Mouse (Mus musculus) embryonic facial prominence, embryonic 11.5 days (tissue): ENCODE results near the gene Abcg1. TPM values are rescaled to one million over a fixed set of nuclear protein-coding genes. Genes with fewer than 3 reads are reported as not detected.

Experiments used
- ATAC-seq: fragments of 200-750 bp; cut with Nextera tagmentation; replicated peaks from 2 replicates; pipeline ENCODE4 v1.8.0; 2017; ENCODE audit warnings: low read depth; ENCODE audit not compliant: insufficient number of reproducible peaks, low FRiP score, low TSS enrichment
- DNase-seq: peaks from one replicate; pipeline ENCODE4 v3.0.0-alpha.2; 2015; ENCODE audit warnings: low spot score
- H3K27ac ChIP-seq: fragments of 300-500 bp; sonication (generic); replicated peaks from 2 replicates; pipeline ENCODE4 v1.5.1; 2014; ENCODE audit warnings: mild to moderate bottlenecking, low read depth, low read length, control low read depth
- H3K27me3 ChIP-seq: fragments of 300-500 bp; sonication (generic); 2 replicates; pipeline ENCODE4 v1.6.1; 2014; ENCODE audit warnings: mild to moderate bottlenecking, low read length, moderate library complexity, mixed read lengths; ENCODE audit not compliant: control insufficient read depth, insufficient read depth
- H3K36me3 ChIP-seq: fragments of 300-500 bp; sonication (generic); replicated peaks from 2 replicates; pipeline ENCODE4 v1.6.1; 2014; ENCODE audit warnings: low read depth, mild to moderate bottlenecking, low read length, moderate library complexity, mixed read lengths; ENCODE audit not compliant: control insufficient read depth, insufficient read depth
- H3K4me1 ChIP-seq: fragments of 300-500 bp; sonication (generic); 2 replicates; pipeline ENCODE4 v1.6.1; 2014; ENCODE audit warnings: low read length, mixed read lengths; ENCODE audit not compliant: control insufficient read depth, insufficient read depth
- H3K4me2 ChIP-seq: fragments of 300-500 bp; sonication (generic); 2 replicates; pipeline ENCODE4 v1.6.1; 2014; ENCODE audit warnings: low read depth, mild to moderate bottlenecking, control low read depth, low read length, moderate library complexity
- H3K4me3 ChIP-seq: fragments of 300-500 bp; sonication (generic); 2 replicates; pipeline ENCODE4 v1.5.1; 2014; ENCODE audit warnings: low read depth, low read length, control low read depth
- H3K9ac ChIP-seq: fragments of 300-500 bp; sonication (generic); replicated peaks from 2 replicates; pipeline ENCODE4 v1.6.1; 2014; ENCODE audit warnings: mild to moderate bottlenecking, control low read depth, low read length
- H3K9me3 ChIP-seq: fragments of 300-500 bp; sonication (generic); replicated peaks from 2 replicates; pipeline ENCODE4 v1.6.1; 2016; ENCODE audit warnings: mild to moderate bottlenecking, low read length, inconsistent platforms, mixed read lengths; ENCODE audit not compliant: control insufficient read depth
- whole genome bisulfite sequencing: fragments of 180-500 bp; shearing (Covaris S2); extraction: QIAGEN DNeasy Blood & Tissue Kit; methylation state at CpG from one replicate; pipeline ENCODE4 v1.1.7; 2014; 5-methylcytosine and 5-hydroxymethylcytosine counted together
- polyA plus RNA-seq: library from polyadenylated mRNA; unstranded; fragments of >200 nt; fragmentation: Nextera tagmentation; extraction: Ambion mirVana; gene quantifications from 2 replicates; pipeline ENCODE4 v1.2.1, GENCODE M21; 2014

Abcg1 gene
- polyA plus RNA-seq, 1 experiment from 2014 or later: 11.7 TPM

GRCm38 (mm10) chr17:31088711-31089110, 31.2 kb downstream of the Abcg1 start:
- no peak for DNase-seq
- Histone ChIP-seq H3K27me3 (no peaks in the 10 kb centered on the region), H3K9ac (no peak overlapping the region), H3K4me1 (no peaks in the 10 kb centered on the region), H3K9me3 (no peaks in the 10 kb centered on the region), H3K27ac (no peak overlapping the region), H3K4me2 (no peak overlapping the region), H3K36me3 (no peaks in the 10 kb centered on the region), H3K4me3 (no peak overlapping the region)
- 0 out of 2 replicates have a peak, but pooled peaks have one; percentile 16 for ATAC-seq
- WGBS: 35% methylated on average over 5 of the region's 5 CpGs

- H3K4me2 ChIP-seq: no peak overlapping the region
- no peaks in the 10 kb centered on the region for H3K9me3 ChIP-seq
- ATAC-seq (no peak), DNase-seq (no peak)
- no peaks in the 10 kb centered on the region for H3K4me1 ChIP-seq
- H3K36me3 ChIP-seq: no peaks in the 10 kb centered on the region
- no peak overlapping the region for H3K4me3 ChIP-seq
- 77% methylated on average over 8 of the region's 8 CpGs for WGBS
- no peak overlapping the region for H3K9ac ChIP-seq
- no peaks in the 10 kb centered on the region for H3K27me3 ChIP-seq
- no peak overlapping the region for H3K27ac ChIP-seq
These were observed 32.4 kb downstream of the Abcg1 start for GRCm38 (mm10) chr17:31089848-31090247.

- H3K27me3 ChIP-seq: no peaks in the 10 kb centered on the region
- H3K4me2 ChIP-seq: no peak overlapping the region
- no peak for ATAC-seq
- no peak overlapping the region for H3K4me3 ChIP-seq
- no peak overlapping the region for H3K9ac ChIP-seq
- H3K4me1 ChIP-seq: no peaks in the 10 kb centered on the region
- H3K27ac ChIP-seq: 0 out of 2 replicates have a peak overlapping the region, but pooled peaks have one; percentile 4
- H3K9me3 ChIP-seq: no peaks in the 10 kb centered on the region
- DNase-seq: no peak
- 58% methylated on average over 13 of the region's 13 CpGs for WGBS
- no peaks in the 10 kb centered on the region for H3K36me3 ChIP-seq
These were observed 33.7 kb downstream of the Abcg1 start for GRCm38 (mm10) chr17:31091023-31091735.

GRCm38 (mm10) chr17:31094781-31095180, 37.3 kb downstream of the Abcg1 start:
- no peak overlapping the region for H3K4me2 ChIP-seq
- H3K36me3 ChIP-seq: no peaks in the 10 kb centered on the region
- H3K27ac ChIP-seq: no peak overlapping the region
- 58% methylated on average over 5 of the region's 5 CpGs for WGBS
- H3K9ac ChIP-seq: no peak overlapping the region
- no peaks in the 10 kb centered on the region for H3K9me3 ChIP-seq
- ATAC-seq (no peak), DNase-seq (no peak)
- no peak overlapping the region for H3K4me3 ChIP-seq
- no peaks in the 10 kb centered on the region for H3K4me1 ChIP-seq
- no peaks in the 10 kb centered on the region for H3K27me3 ChIP-seq

GRCm38 (mm10) chr17:31095570-31095969, 38.1 kb downstream of the Abcg1 start:
- no peaks in the 10 kb centered on the region for H3K36me3 ChIP-seq
- H3K4me1 ChIP-seq: no peaks in the 10 kb centered on the region
- no peaks in the 10 kb centered on the region for H3K27me3 ChIP-seq
- no peak overlapping the region for H3K4me3 ChIP-seq
- ATAC-seq (no peak), DNase-seq (no peak)
- H3K9ac ChIP-seq: no peak overlapping the region
- no peaks in the 10 kb centered on the region for H3K9me3 ChIP-seq
- H3K27ac ChIP-seq: no peak overlapping the region
- no peak overlapping the region for H3K4me2 ChIP-seq
- 89% methylated on average over 7 of the region's 7 CpGs for WGBS

GRCm38 (mm10) chr17:31096893-31097292, 39.4 kb downstream of the Abcg1 start:
- no peak overlapping the region for H3K4me2 ChIP-seq
- H3K9ac ChIP-seq: no peak overlapping the region
- DNase-seq (no peak), ATAC-seq (no peak)
- no peaks in the 10 kb centered on the region for H3K27me3 ChIP-seq
- WGBS: 89% methylated on average over 2 of the region's 2 CpGs
- H3K36me3 ChIP-seq: no peaks in the 10 kb centered on the region
- H3K27ac ChIP-seq: no peak overlapping the region
- H3K4me1 ChIP-seq: no peaks in the 10 kb centered on the region
- no peak overlapping the region for H3K4me3 ChIP-seq
- no peaks in the 10 kb centered on the region for H3K9me3 ChIP-seq

GRCm38 (mm10) chr17:31098788-31099187, 41.3 kb downstream of the Abcg1 start:
- H3K27me3 ChIP-seq: no peaks in the 10 kb centered on the region
- ATAC-seq: no peak
- H3K27ac ChIP-seq: no peak overlapping the region
- no peaks in the 10 kb centered on the region for H3K36me3 ChIP-seq
- no peaks in the 10 kb centered on the region for H3K9me3 ChIP-seq
- H3K4me1 ChIP-seq: no peaks in the 10 kb centered on the region
- 81% methylated on average over 5 of the region's 5 CpGs for whole genome bisulfite sequencing
- H3K4me2 ChIP-seq: no peak overlapping the region
- DNase-seq: no peak
- no peak overlapping the region for H3K9ac ChIP-seq
- H3K4me3 ChIP-seq: no peak overlapping the region

GRCm38 (mm10) chr17:31103007-31103570, 45.6 kb downstream of the Abcg1 start:
- no peak for ATAC-seq
- no peak overlapping the region for H3K4me3 ChIP-seq
- H3K27me3 ChIP-seq: no peaks in the 10 kb centered on the region
- H3K27ac ChIP-seq: no peak overlapping the region
- H3K36me3 ChIP-seq: no peaks in the 10 kb centered on the region
- no peaks in the 10 kb centered on the region for H3K4me1 ChIP-seq
- WGBS: 85% methylated on average over 8 of the region's 8 CpGs
- H3K9ac ChIP-seq: no peak overlapping the region
- no peak overlapping the region for H3K4me2 ChIP-seq
- H3K9me3 ChIP-seq: no peaks in the 10 kb centered on the region
- DNase-seq: no peak
